Mouse (Mus musculus) forebrain, embryonic 14.5 days (tissue): ENCODE data around the gene Tmem170. TPM values are rescaled to one million over a fixed set of nuclear protein-coding genes. Genes with fewer than 3 reads are reported as not detected.

Experiments
- ATAC-seq: fragments of 200-750 bp; cut with Nextera tagmentation; 2 replicates; pipeline ENCODE4 v1.8.0; 2017; ENCODE audit warnings: mild to moderate bottlenecking, moderate library complexity
- DNase-seq: peaks from one replicate; pipeline ENCODE4 v3.0.0-alpha.2; 2015; ENCODE audit warnings: low spot score
- H3K27ac ChIP-seq: fragments of 300-500 bp; sonication (generic); 2 replicates; pipeline ENCODE4 v1.5.1; 2014; ENCODE audit warnings: low read depth, mild to moderate bottlenecking, control low read depth, low read length, moderate library complexity
- H3K27me3 ChIP-seq: fragments of 300-500 bp; sonication (generic); replicated peaks from 2 replicates; pipeline ENCODE4 v1.6.1; 2014; ENCODE audit warnings: low read length, control low read depth, mixed read lengths; ENCODE audit not compliant: control insufficient read depth, insufficient read depth
- H3K36me3 ChIP-seq: fragments of 300-500 bp; sonication (generic); 2 replicates; pipeline ENCODE4 v1.6.1; 2014; ENCODE audit warnings: low read length, control low read depth; ENCODE audit not compliant: control insufficient read depth, insufficient read depth
- H3K4me1 ChIP-seq: fragments of 300-500 bp; sonication (generic); 2 replicates; pipeline ENCODE4 v1.6.1; 2014; ENCODE audit warnings: antibody characterized with exemption, low read length, control low read depth; ENCODE audit not compliant: control insufficient read depth, insufficient read depth
- H3K4me2 ChIP-seq: fragments of 300-500 bp; sonication (generic); 2 replicates; pipeline ENCODE4 v1.6.1; 2014; ENCODE audit warnings: mild to moderate bottlenecking, control low read depth, low read length
- H3K4me3 ChIP-seq: fragments of 300-500 bp; sonication (generic); 2 replicates; pipeline ENCODE4 v1.5.1; 2014; ENCODE audit warnings: low read depth, low read length, control low read depth
- H3K9ac ChIP-seq: fragments of 300-500 bp; sonication (generic); 2 replicates; pipeline ENCODE4 v1.6.1; 2014; ENCODE audit warnings: mild to moderate bottlenecking, low read length, control low read depth, moderate library complexity
- H3K9me3 ChIP-seq: fragments of 300-500 bp; sonication (generic); replicated peaks from 2 replicates; pipeline ENCODE4 v1.6.1; 2016; ENCODE audit warnings: low read length, control low read depth, mixed read lengths; ENCODE audit not compliant: control insufficient read depth
- WGBS: fragments of 180-500 bp; shearing (Covaris S2); extraction: QIAGEN DNeasy Blood & Tissue Kit; methylation state at CpG from one replicate; pipeline ENCODE4 v1.1.7; 2014; 5-methylcytosine and 5-hydroxymethylcytosine counted together
- polyA plus RNA-seq: library from polyadenylated mRNA; unstranded; fragments of >200 nt; fragmentation: Nextera tagmentation; extraction: Ambion mirVana; gene quantifications from 2 replicates; pipeline ENCODE4 v1.2.1, GENCODE M21; 2014

The Tmem170 gene
- polyA plus RNA-seq, 1 experiment from 2014 or later = 2.7 TPM

DNA sequence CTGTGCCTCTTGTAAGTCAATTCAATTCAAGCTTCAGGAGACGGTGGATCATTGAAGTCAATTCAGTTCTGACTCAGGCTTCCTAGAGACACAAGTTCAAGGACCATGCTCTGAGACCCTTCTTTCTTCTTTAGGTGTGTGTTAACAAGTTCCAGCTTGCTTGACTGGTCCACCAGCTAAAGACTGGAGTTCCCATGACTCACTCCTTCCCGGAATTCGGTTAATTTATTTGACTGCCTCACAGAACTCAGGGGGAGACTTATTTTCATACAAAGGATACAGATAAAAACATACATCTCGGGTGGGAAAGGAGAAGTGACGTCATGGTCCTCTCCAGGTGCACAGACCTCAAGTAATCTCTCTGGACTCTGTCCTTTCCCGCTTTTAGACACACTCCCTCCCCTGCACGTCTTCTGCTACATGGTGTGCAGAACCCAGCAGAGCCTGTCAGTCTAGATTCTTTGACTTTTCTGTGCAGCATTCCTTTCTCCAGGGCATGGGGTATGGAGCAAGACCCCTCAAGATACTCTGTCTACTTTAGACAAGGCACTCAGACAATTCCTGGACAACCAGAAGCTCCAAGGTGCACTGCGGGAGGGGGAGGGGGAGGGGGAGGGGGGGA is 29.1 kb upstream of the Tmem170 start:
- Histone ChIP-seq H3K4me3 (no peak overlapping the region), H3K36me3 (no peaks in the 10 kb centered on the region), H3K27ac (no peak overlapping the region), H3K27me3 (0 out of 2 replicates have a peak, but pooled peaks cover 5% of the 10 kb centered on the region), H3K4me1 (no peaks in the 10 kb centered on the region), H3K9ac (no peak overlapping the region), H3K4me2 (no peak overlapping the region), H3K9me3 (no peaks in the 10 kb centered on the region)
- DNase-seq (no peak), ATAC-seq (no peak)
- whole genome bisulfite sequencing = 69% methylated on average over 8 of the region's 8 CpGs

DNA sequence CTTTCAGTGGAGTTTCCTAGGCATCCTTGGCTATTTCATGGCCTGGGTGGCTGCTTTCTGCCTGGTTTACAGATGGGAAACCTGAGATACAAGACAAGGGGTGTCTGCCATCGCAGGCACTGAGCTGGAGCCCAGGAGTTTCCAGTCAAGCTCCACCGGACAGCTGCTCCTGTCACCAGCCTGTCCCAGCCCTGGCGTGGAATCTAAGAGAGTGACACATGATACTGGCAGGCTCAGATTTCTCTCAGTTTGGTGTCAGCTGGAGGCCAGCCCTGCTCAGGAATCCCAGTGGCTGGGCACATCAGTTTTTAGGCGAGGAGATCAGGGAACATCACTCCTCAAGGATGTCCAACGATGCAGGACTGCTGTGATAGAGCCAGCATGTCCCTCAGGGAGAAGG is 25.5 kb upstream of the Tmem170 start:
- Histone ChIP-seq H3K36me3 (no peaks in the 10 kb centered on the region), H3K4me3 (no peak overlapping the region), H3K9me3 (no peaks in the 10 kb centered on the region), H3K9ac (no peak overlapping the region), H3K27me3 (no peaks in the 10 kb centered on the region), H3K4me1 (no peaks in the 10 kb centered on the region), H3K27ac (no peak overlapping the region), H3K4me2 (no peak overlapping the region)
- ATAC-seq (no peak), DNase-seq (no peak)
- 38% methylated on average over 5 of the region's 5 CpGs for WGBS

DNA sequence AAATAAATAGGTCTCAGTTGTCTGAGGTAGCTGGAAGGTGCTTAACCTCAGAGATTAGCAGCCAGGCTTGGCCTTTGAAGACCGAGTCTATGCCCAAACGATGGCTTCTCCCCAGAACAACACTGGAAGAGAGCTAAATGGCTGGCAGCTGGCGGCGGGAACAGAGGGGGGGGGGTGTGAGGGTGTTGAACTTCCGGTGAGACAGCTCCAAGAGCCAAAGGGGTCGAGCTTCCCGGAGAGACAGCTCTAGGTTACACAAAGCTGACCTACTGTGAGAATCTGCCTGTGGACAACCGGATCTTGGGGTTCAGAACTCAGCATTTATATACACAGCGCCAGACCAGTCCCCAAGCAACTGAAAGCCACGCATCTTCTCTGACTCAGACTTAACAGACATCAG is 22.0 kb upstream of the Tmem170 start:
- H3K9ac ChIP-seq = no peak overlapping the region
- H3K4me1 ChIP-seq = no peaks in the 10 kb centered on the region
- no peak overlapping the region for H3K4me2 ChIP-seq
- no peaks in the 10 kb centered on the region for H3K36me3 ChIP-seq
- no peaks in the 10 kb centered on the region for H3K9me3 ChIP-seq
- no peak overlapping the region for H3K27ac ChIP-seq
- H3K4me3 ChIP-seq = no peak overlapping the region
- DNase-seq = no peak
- no peaks in the 10 kb centered on the region for H3K27me3 ChIP-seq
- no peak for ATAC-seq
- WGBS = 38% methylated on average over 10 of the region's 10 CpGs

DNA sequence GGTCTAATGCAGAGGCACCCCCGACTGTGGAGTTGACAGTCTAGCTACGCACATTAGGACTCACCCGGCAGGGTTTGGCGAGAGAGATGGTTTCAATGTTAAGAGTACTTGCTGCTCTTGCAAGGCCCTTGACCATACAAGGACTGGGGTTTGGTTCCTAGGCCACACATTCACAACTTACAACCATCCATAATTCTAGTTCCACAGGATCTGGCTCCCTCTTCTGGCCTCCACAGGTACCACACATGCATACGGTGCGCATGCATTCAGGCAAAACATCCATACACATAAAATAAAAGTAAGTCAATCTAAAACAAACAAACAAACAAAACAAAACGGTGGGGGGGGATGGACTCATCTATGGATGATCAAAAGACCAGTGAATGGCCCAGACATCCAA is 18.4 kb upstream of the Tmem170 start:
- no peaks in the 10 kb centered on the region for H3K36me3 ChIP-seq
- DNase-seq = no peak
- no peaks in the 10 kb centered on the region for H3K9me3 ChIP-seq
- no peak overlapping the region for H3K4me3 ChIP-seq
- no peak overlapping the region for H3K4me2 ChIP-seq
- 90% methylated on average over 7 of the region's 7 CpGs for WGBS
- no peak for ATAC-seq
- H3K27ac ChIP-seq = no peak overlapping the region
- H3K4me1 ChIP-seq = 0 out of 2 replicates have a peak, but pooled peaks cover 4% of the 10 kb centered on the region
- peaks cover 26% of the 10 kb centered on the region for H3K27me3 ChIP-seq
- H3K9ac ChIP-seq = no peak overlapping the region

DNA sequence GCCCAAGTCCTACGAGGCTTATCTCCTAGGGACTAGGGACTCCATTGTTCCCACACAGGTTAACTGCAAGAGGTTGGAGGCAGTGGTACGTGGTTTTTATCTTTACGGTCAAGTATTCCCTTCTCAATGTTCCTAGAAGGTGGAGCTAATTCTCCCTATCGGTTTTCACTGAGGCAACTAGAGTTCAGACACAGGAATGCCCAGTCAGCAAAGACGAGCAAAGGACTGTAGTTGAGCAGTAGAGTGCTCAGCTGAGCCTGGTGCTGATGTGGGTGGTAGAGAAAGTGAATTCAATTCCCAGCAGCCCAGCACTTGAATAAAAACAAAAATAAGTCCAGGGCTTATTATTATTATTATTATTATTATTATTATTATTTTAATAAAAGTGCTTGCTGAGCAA is 16.1 kb upstream of the Tmem170 start:
- Histone ChIP-seq H3K4me2 (no peak overlapping the region), H3K36me3 (no peaks in the 10 kb centered on the region), H3K9me3 (no peaks in the 10 kb centered on the region), H3K9ac (no peak overlapping the region), H3K4me3 (no peak overlapping the region), H3K27me3 (peaks cover 35% of the 10 kb centered on the region), H3K27ac (no peak overlapping the region), H3K4me1 (0 out of 2 replicates have a peak, but pooled peaks cover 4% of the 10 kb centered on the region)
- no peak for DNase-seq
- 68% methylated on average over 5 of the region's 5 CpGs for WGBS
- ATAC-seq = no peak

DNA sequence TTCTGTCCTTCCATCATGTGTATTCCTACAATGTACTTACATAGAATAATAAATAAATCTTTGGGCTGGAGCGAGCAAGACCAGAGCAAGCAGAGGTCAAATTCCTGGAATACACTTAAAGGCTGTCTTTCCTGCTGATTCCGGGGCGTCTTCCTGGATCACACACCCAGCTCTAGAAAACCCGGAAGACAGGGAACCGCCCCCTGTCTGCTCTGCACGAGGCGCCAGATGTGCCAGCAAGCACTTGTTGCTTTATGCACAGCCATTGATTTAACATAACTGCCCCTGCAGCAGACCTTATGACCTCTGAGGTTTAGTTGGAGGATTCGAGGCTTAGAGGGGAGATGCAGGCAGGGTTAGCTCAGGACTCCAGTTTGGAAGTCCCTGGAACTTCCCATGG is 15.4 kb upstream of the Tmem170 start:
- 64% methylated on average over 8 of the region's 8 CpGs for WGBS
- no peak overlapping the region for H3K9ac ChIP-seq
- H3K36me3 ChIP-seq = no peaks in the 10 kb centered on the region
- 0 out of 2 replicates have a peak, but pooled peaks cover 4% of the 10 kb centered on the region for H3K4me1 ChIP-seq
- no peak overlapping the region for H3K4me3 ChIP-seq
- DNase-seq = no peak
- no peaks in the 10 kb centered on the region for H3K9me3 ChIP-seq
- peaks cover 35% of the 10 kb centered on the region for H3K27me3 ChIP-seq
- H3K27ac ChIP-seq = no peak overlapping the region
- ATAC-seq = no peak
- no peak overlapping the region for H3K4me2 ChIP-seq

DNA sequence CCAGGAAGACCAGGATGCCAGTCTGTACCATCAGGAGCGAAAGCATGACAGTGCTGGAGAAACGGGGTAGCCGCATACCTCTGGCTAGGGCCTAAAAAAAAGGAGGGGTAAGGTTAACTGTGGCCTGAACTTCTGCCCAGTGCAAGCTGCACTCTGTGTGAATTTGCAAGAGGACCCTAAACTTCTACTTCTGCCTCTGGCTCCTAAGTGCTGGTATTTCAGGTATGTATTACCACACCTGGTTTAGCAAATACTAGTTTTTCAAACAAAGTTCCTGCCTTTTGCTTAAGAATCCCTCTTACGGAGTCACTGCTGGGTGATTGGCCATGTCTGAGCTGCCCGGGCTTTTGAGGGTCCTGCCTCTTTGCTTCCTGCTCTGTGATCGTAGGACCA is 14.4 kb upstream of the Tmem170 start:
- H3K27me3 ChIP-seq = peaks cover 35% of the 10 kb centered on the region
- WGBS = 60% methylated on average over 6 of the region's 6 CpGs

DNA sequence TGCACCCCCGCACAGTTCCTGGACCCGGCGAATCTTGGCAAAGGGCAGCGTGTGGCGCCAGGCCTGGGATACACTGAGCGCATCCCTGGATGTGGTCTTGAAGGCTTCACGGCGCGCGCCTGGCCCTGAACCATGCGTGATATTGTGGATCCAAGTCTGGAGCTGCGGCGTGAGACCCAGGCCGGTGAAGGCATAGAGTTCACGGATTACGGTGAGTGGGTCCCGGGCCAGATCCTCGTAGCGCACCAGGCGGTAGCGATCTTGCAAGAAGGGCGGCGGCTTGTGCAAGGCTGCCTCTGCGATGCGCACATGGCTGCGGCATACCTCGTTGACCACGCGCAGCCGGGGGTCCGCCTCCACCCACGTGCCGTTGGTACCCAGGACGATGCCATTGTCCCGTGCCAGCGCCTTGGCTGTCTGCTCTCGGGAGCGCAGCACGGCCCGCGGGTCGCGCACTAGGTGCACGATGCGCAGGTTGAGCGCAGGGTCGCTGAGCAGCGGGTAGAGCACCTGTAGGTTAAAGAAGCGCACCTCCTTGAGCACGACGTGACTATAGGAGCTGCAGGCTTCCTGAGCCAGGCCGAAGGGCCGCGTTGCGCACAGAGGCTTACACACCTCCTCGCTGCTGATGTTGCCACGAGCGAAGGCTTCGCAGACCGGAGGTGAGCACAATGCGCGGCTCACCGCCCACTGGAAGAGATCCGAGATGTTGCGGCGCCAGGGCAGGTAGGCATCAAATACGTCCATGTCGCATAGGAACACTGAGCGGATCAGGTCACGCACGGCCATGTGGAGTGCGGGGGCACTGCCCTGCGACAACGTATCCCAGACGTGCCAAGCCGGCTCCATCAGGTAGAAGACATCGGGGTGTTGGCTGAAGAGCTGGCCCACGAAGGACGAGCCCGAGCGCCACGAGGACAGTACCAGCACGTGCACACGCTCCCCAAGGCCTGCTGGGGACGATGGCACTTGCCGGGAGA is 13.7 kb upstream of the Tmem170 start:
- Histone ChIP-seq H3K36me3 (no peaks in the 10 kb centered on the region), H3K27me3 (peaks cover 35% of the 10 kb centered on the region), H3K9me3 (no peaks in the 10 kb centered on the region), H3K9ac (peak overlapping the region; percentile 40; the same call in 1 of the 2 replicates), H3K4me2 (peak overlapping the region; percentile 44), H3K27ac (no peak overlapping the region), H3K4me3 (peak overlapping the region; percentile 15), H3K4me1 (0 out of 2 replicates have a peak, but pooled peaks cover 4% of the 10 kb centered on the region)
- WGBS = 11% methylated on average over 86 of the region's 86 CpGs
- DNase-seq (no peak), ATAC-seq (no peak)

More for the DNA sequence above, 14.4 kb upstream of the Tmem170 start:
- Histone ChIP-seq H3K4me2 (no peak overlapping the region), H3K36me3 (no peaks in the 10 kb centered on the region), H3K4me1 (0 out of 2 replicates have a peak, but pooled peaks cover 4% of the 10 kb centered on the region), H3K9ac (no peak overlapping the region), H3K27ac (no peak overlapping the region), H3K9me3 (no peaks in the 10 kb centered on the region), H3K4me3 (no peak overlapping the region)
- DNase-seq (no peak), ATAC-seq (no peak)
